Mouse (Mus musculus): ENCODE results near the gene Col24a1.

GRCm38 (mm10) chr3:145498127-145498526 lies 205.9 kb downstream of the Col24a1 start:
- TF ChIP-seq POLR2A (IDR thresholded peaks at IDR 0.05; ENCODE audit: borderline replicate concordance, control insufficient read depth, low read depth, low read length) (no peak), CTCF (IDR thresholded peaks at IDR 0.05; ENCODE audit: control insufficient read depth, insufficient read depth, low read length) (no peak)

Data from bone marrow, adult 2 months (tissue).